In genomic region chr5:119215364-119215763, GRCm38 (mm10) we compare ENCODE assay signal across 24 mouse cellular contexts.
DNase-seq lines count a peak whose midpoint lies in the region; ATAC-seq lines count a peak whose summit lies in the region.
"Had no signal": no experiment of that assay in that cellular context is flagged by ENCODE, and none has a peak within 500 bp of the region (broad histone marks: within the 10 kb centered on the region; RNA-seq: fewer than 3 reads in every experiment).

No protein-coding gene starts in this region.

- H3K27ac ChIP-seq in forebrain, embryonic 14.5 days (ENCODE audit: low read depth, low read length) = no peak overlapping the region
- no peak overlapping the region for H3K27ac ChIP-seq in forebrain, embryonic 10.5 days
- no peak overlapping the region for H3K27ac ChIP-seq in midbrain, embryonic 14.5 days (replicated peaks; ENCODE audit: low read depth, low read length)
- no peak overlapping the region for H3K27ac ChIP-seq in midbrain, embryonic 11.5 days (ENCODE audit: low read depth, low read length)
- no peak overlapping the region for H3K27ac ChIP-seq in forebrain, embryonic 16.5 days (ENCODE audit: low read length)
- H3K27ac ChIP-seq: heart, embryonic 15.5 days; left cerebral cortex, adult 2 months; limb, embryonic 10.5 days; liver, embryonic 15.5 days; lung, embryonic 15.5 days; neural tube, embryonic 15.5 days had no signal

- DNase-seq in forebrain, embryonic 14.5 days (ENCODE audit: low spot score) = peak; percentile 45
- DNase-seq in forebrain, embryonic 10.5 days (ENCODE audit: extremely low spot score, low spot score) = no peak
- peak; percentile 35 for DNase-seq in midbrain, embryonic 14.5 days
- DNase-seq in midbrain, embryonic 11.5 days (ENCODE audit: low spot score, missing footprints) = no peak
- no peak for DNase-seq in right cerebral cortex, postnatal 4 days
- no peak for DNase-seq in testis, postnatal 10 days (ENCODE audit: low spot score)
- DNase-seq: adrenal gland, adult 8-10 months; cerebellum, adult 9-10 months; heart, postnatal 36 days; kidney, adult 2 months; kidney, postnatal 10 days; liver; right cerebral cortex, postnatal 14 days; spleen, adult 18-20 months had no signal

- H3K36me3 ChIP-seq in forebrain, embryonic 14.5 days (ENCODE audit: control insufficient read depth, insufficient read depth, low read length) = no peaks in the 10 kb centered on the region
- H3K36me3 ChIP-seq in forebrain, embryonic 10.5 days (replicated peaks) = no peaks in the 10 kb centered on the region
- H3K36me3 ChIP-seq in midbrain, embryonic 14.5 days (ENCODE audit: control insufficient read depth, insufficient read depth, low read length) = no peaks in the 10 kb centered on the region
- no peaks in the 10 kb centered on the region for H3K36me3 ChIP-seq in midbrain, embryonic 11.5 days (ENCODE audit: control insufficient read depth, insufficient read depth, low read length)
- H3K36me3 ChIP-seq in forebrain, embryonic 16.5 days (ENCODE audit: control insufficient read depth, insufficient read depth) = no peaks in the 10 kb centered on the region
- H3K36me3 ChIP-seq: G1E; heart, embryonic 15.5 days; limb, embryonic 10.5 days; liver, embryonic 15.5 days; lung, embryonic 15.5 days; neural tube, embryonic 15.5 days had no signal

- H3K9me3 ChIP-seq in forebrain, embryonic 14.5 days (replicated peaks; ENCODE audit: control insufficient read depth, low read length) = 0 out of 2 replicates have a peak, but pooled peaks cover 3% of the 10 kb centered on the region
- H3K9me3 ChIP-seq in forebrain, embryonic 10.5 days = peaks cover 3% of the 10 kb centered on the region; the same call in 1 of the 2 replicates
- 0 out of 2 replicates have a peak, but pooled peaks cover 2% of the 10 kb centered on the region for H3K9me3 ChIP-seq in midbrain, embryonic 14.5 days (ENCODE audit: control insufficient read depth, low read length)
- H3K9me3 ChIP-seq in midbrain, embryonic 11.5 days (ENCODE audit: control insufficient read depth, low read length) = no peaks in the 10 kb centered on the region
- no peaks in the 10 kb centered on the region; the same call in 1 of the 2 replicates for H3K9me3 ChIP-seq in forebrain, embryonic 16.5 days (ENCODE audit: control insufficient read depth, low read length)
- H3K9me3 ChIP-seq: heart, embryonic 15.5 days; limb, embryonic 10.5 days; liver, embryonic 15.5 days; neural tube, embryonic 15.5 days had no signal

- H3K27me3 ChIP-seq in forebrain, embryonic 14.5 days (replicated peaks; ENCODE audit: control insufficient read depth, insufficient read depth, low read length) = no peaks in the 10 kb centered on the region
- H3K27me3 ChIP-seq in forebrain, embryonic 10.5 days (ENCODE audit: poor library complexity, severe bottlenecking) = no peaks in the 10 kb centered on the region; the same call in 1 of the 2 replicates
- no peaks in the 10 kb centered on the region for H3K27me3 ChIP-seq in midbrain, embryonic 14.5 days (ENCODE audit: control insufficient read depth, insufficient read depth, low read length)
- no peaks in the 10 kb centered on the region for H3K27me3 ChIP-seq in midbrain, embryonic 11.5 days (ENCODE audit: control insufficient read depth, insufficient read depth, low read length)
- H3K27me3 ChIP-seq in forebrain, embryonic 16.5 days (replicated peaks; ENCODE audit: control insufficient read depth, insufficient read depth, low read length) = no peaks in the 10 kb centered on the region
- H3K27me3 ChIP-seq: CH12.LX; heart, embryonic 15.5 days; liver, embryonic 15.5 days; lung, embryonic 15.5 days; neural tube, embryonic 15.5 days had no signal

- WGBS in forebrain, embryonic 14.5 days = 70% methylated on average over 10 of the region's 10 CpGs
- WGBS in forebrain, embryonic 10.5 days = 80% methylated on average over 10 of the region's 10 CpGs
- WGBS in midbrain, embryonic 14.5 days = 58% methylated on average over 10 of the region's 10 CpGs
- WGBS in midbrain, embryonic 11.5 days = 84% methylated on average over 10 of the region's 10 CpGs
- 59% methylated on average over 10 of the region's 10 CpGs for WGBS in forebrain, embryonic 16.5 days

- H3K4me2 ChIP-seq in forebrain, embryonic 14.5 days (ENCODE audit: low read length) = no peak overlapping the region
- H3K4me2 ChIP-seq in midbrain, embryonic 14.5 days (ENCODE audit: low read length) = no peak overlapping the region
- H3K4me2 ChIP-seq in midbrain, embryonic 11.5 days = no peak overlapping the region
- H3K4me2 ChIP-seq in forebrain, embryonic 16.5 days (ENCODE audit: low read length) = no peak overlapping the region
- H3K4me2 ChIP-seq: heart, embryonic 15.5 days; liver, embryonic 15.5 days; lung, embryonic 15.5 days; neural tube, embryonic 15.5 days had no signal

- no peak for ATAC-seq in forebrain, embryonic 14.5 days
- ATAC-seq in midbrain, embryonic 14.5 days (ENCODE audit: low FRiP score, low TSS enrichment) = no peak
- ATAC-seq in midbrain, embryonic 11.5 days (ENCODE audit: low FRiP score) = no peak
- ATAC-seq in forebrain, embryonic 16.5 days = peak; percentile 82
- ATAC-seq: activated CD4-positive, CD25-positive, alpha-beta regulatory T cell, adult 4 months had no signal

- H3K4me1 ChIP-seq in forebrain, embryonic 14.5 days (ENCODE audit: control insufficient read depth, insufficient read depth, low read length) = no peaks in the 10 kb centered on the region
- peaks cover 9% of the 10 kb centered on the region for H3K4me1 ChIP-seq in forebrain, embryonic 10.5 days
- 0 out of 2 replicates have a peak, but pooled peaks cover 3% of the 10 kb centered on the region for H3K4me1 ChIP-seq in midbrain, embryonic 14.5 days (ENCODE audit: control insufficient read depth, insufficient read depth, low read length)
- no peaks in the 10 kb centered on the region for H3K4me1 ChIP-seq in midbrain, embryonic 11.5 days (ENCODE audit: control insufficient read depth, insufficient read depth, low read length)
- peaks cover 3% of the 10 kb centered on the region for H3K4me1 ChIP-seq in forebrain, embryonic 16.5 days (replicated peaks; ENCODE audit: control insufficient read depth, insufficient read depth, low read length)
- H3K4me1 ChIP-seq: heart, embryonic 15.5 days; liver, embryonic 15.5 days had no signal

- no peak overlapping the region for H3K9ac ChIP-seq in forebrain, embryonic 14.5 days (ENCODE audit: low read length)
- H3K9ac ChIP-seq in midbrain, embryonic 14.5 days (replicated peaks; ENCODE audit: low read length) = no peak overlapping the region
- H3K9ac ChIP-seq in midbrain, embryonic 11.5 days (ENCODE audit: low read length) = no peak overlapping the region
- H3K9ac ChIP-seq in forebrain, embryonic 16.5 days (replicated peaks; ENCODE audit: low read depth, low read length) = no peak overlapping the region
- H3K9ac ChIP-seq: heart, embryonic 15.5 days; liver, embryonic 15.5 days; lung, embryonic 15.5 days; neural tube, embryonic 15.5 days had no signal

- H3K4me3 ChIP-seq in forebrain, embryonic 14.5 days (ENCODE audit: low read depth, low read length) = no peak overlapping the region
- no peak overlapping the region for H3K4me3 ChIP-seq in forebrain, embryonic 10.5 days
- H3K4me3 ChIP-seq in midbrain, embryonic 14.5 days (replicated peaks; ENCODE audit: low read depth, low read length) = no peak overlapping the region
- H3K4me3 ChIP-seq in midbrain, embryonic 11.5 days (ENCODE audit: low read depth, low read length) = no peak overlapping the region
- no peak overlapping the region for H3K4me3 ChIP-seq in forebrain, embryonic 16.5 days (replicated peaks; ENCODE audit: low read length)
- H3K4me3 ChIP-seq: heart, embryonic 15.5 days; left cerebral cortex, adult 2 months; limb, embryonic 10.5 days; liver, embryonic 15.5 days; lung, embryonic 15.5 days; neural tube, embryonic 15.5 days had no signal

Comparison
In these comparisons a context has a peak if more than half of its experiments do, and no peak if none do; other contexts are left out.
1. DNase-seq: peak in forebrain, embryonic 14.5 days (single experiment) and midbrain, embryonic 14.5 days (single experiment); none in forebrain, embryonic 10.5 days (single experiment), midbrain, embryonic 11.5 days (single experiment), right cerebral cortex, postnatal 4 days (single experiment) and testis, postnatal 10 days (single experiment).